Mouse (Mus musculus) cerebellum, adult 11-12 months (tissue): Measurements from ENCODE around the gene Gm20662.
A peak's percentile ranks its signal among the peaks of the same experiment; 100 is the strongest.

Experiments used
- DNase-seq: peaks from one replicate; pipeline ENCODE4 v3.0.0; 2022

Gm20662 gene

GRCm38 (mm10) chr9:108094184-108094941 lies 98.2 kb downstream of the Gm20662 start, which contains the start of gene Apeh:
TSS of gene Apeh (minus strand) at chr9:108094606.
- DNase-seq: peak; percentile 95
